Mouse (Mus musculus) ES-Bruce4 (cell line): ENCODE data around the gene Tnfsfm13.

Experiments used
- CTCF ChIP-seq: IDR thresholded peaks from one replicate; pipeline ENCODE4 v1.8.1; 2011; ENCODE audit warnings: low read depth, low read length
- EP300 ChIP-seq: IDR thresholded peaks from 2 replicates; pipeline ENCODE4 v1.6.1; 2011; ENCODE audit warnings: low read depth, low read length; ENCODE audit not compliant: insufficient read depth
- POLR2A ChIP-seq: IDR thresholded peaks from one replicate; pipeline ENCODE4 v1.8.1; 2011; ENCODE audit warnings: low read length; ENCODE audit not compliant: insufficient read depth

GRCm38 (mm10) chr11:69693421-69693965, 2.4 kb downstream of the Tnfsfm13 start:
- TF ChIP-seq CTCF (no peak), EP300 (no peak), POLR2A (no peak)
